Mouse (Mus musculus): Measurements from ENCODE around the gene Pclo. TPM values are rescaled to one million over a fixed set of nuclear protein-coding genes. Genes with fewer than 3 reads are reported as not detected.
"Not testable (repeated sequence)": the region's sequence is repeated elsewhere in the genome, so short reads cannot be mapped to it uniquely, and the experiment has no call there.

Gene Pclo
- polyA plus RNA-seq (2011; ENCODE audit: insufficient read length, low read depth, missing spikeins): 0.47 and 0.65 TPM in 2 replicates

- no peaks in the 10 kb centered on the region for H3K4me1 ChIP-seq (ENCODE audit: control insufficient read depth, insufficient read depth, low read length)
- H3K27ac ChIP-seq (ENCODE audit: insufficient read depth, low read length): no peak within 1 kb of the TSS
- no peak for TF ChIP-seq CTCF (IDR thresholded peaks at IDR 0.05; ENCODE audit: borderline replicate concordance, insufficient read depth, low read length)
- no peak for TF ChIP-seq POLR2A (IDR thresholded peaks at IDR 0.05; ENCODE audit: low read depth, low read length)
- peak within 1 kb of the TSS; percentile 86 for H3K4me3 ChIP-seq (ENCODE audit: insufficient read depth, low read length)
Measured at GRCm38 (mm10) chr5:14514631-14515523, at the start of gene Pclo. Gene Pclo, plus strand, starts transcription at chr5:14514918.

GRCm38 (mm10) chr5:14494431-14494830 lies 20.3 kb upstream of the Pclo start:
- not testable (repeated sequence) for H3K4me3 ChIP-seq (ENCODE audit: insufficient read depth, low read length); H3K27ac ChIP-seq (ENCODE audit: insufficient read depth, low read length); H3K4me1 ChIP-seq (ENCODE audit: control insufficient read depth, insufficient read depth, low read length)

- H3K4me3 ChIP-seq (ENCODE audit: insufficient read depth, low read length): no peak overlapping the region
- TF ChIP-seq CTCF (IDR thresholded peaks at IDR 0.05; ENCODE audit: borderline replicate concordance, insufficient read depth, low read length) (no peak), POLR2A (IDR thresholded peaks at IDR 0.05; ENCODE audit: low read depth, low read length) (no peak)
- no peak overlapping the region for H3K27ac ChIP-seq (ENCODE audit: insufficient read depth, low read length)
- no peaks in the 10 kb centered on the region for H3K4me1 ChIP-seq (ENCODE audit: control insufficient read depth, insufficient read depth, low read length)
Measured at GRCm38 (mm10) chr5:14508522-14508921, 6.2 kb upstream of the Pclo start.

GRCm38 (mm10) chr5:14509621-14510020 lies 5.1 kb upstream of the Pclo start:
- H3K27ac ChIP-seq (ENCODE audit: insufficient read depth, low read length): no peak overlapping the region
- no peak for TF ChIP-seq POLR2A (IDR thresholded peaks at IDR 0.05; ENCODE audit: low read depth, low read length)
- TF ChIP-seq CTCF (IDR thresholded peaks at IDR 0.05; ENCODE audit: borderline replicate concordance, insufficient read depth, low read length): no peak
- H3K4me1 ChIP-seq (ENCODE audit: control insufficient read depth, insufficient read depth, low read length): no peaks in the 10 kb centered on the region
- H3K4me3 ChIP-seq (ENCODE audit: insufficient read depth, low read length): no peak overlapping the region

GRCm38 (mm10) chr5:14518131-14518832 lies 3.6 kb downstream of the Pclo start:
- H3K4me3 ChIP-seq (ENCODE audit: insufficient read depth, low read length): no peak overlapping the region
- TF ChIP-seq CTCF (IDR thresholded peaks at IDR 0.05; ENCODE audit: borderline replicate concordance, insufficient read depth, low read length) (no peak), POLR2A (IDR thresholded peaks at IDR 0.05; ENCODE audit: low read depth, low read length) (no peak)
- H3K27ac ChIP-seq (ENCODE audit: insufficient read depth, low read length): no peak overlapping the region
- no peaks in the 10 kb centered on the region for H3K4me1 ChIP-seq (ENCODE audit: control insufficient read depth, insufficient read depth, low read length)

- H3K27ac ChIP-seq (ENCODE audit: insufficient read depth, low read length): no peak overlapping the region
- no peak for TF ChIP-seq CTCF (IDR thresholded peaks at IDR 0.05; ENCODE audit: borderline replicate concordance, insufficient read depth, low read length)
- no peak for TF ChIP-seq POLR2A (IDR thresholded peaks at IDR 0.05; ENCODE audit: low read depth, low read length)
- H3K4me3 ChIP-seq (ENCODE audit: insufficient read depth, low read length): no peak overlapping the region
- H3K4me1 ChIP-seq (ENCODE audit: control insufficient read depth, insufficient read depth, low read length): no peaks in the 10 kb centered on the region
Measured at GRCm38 (mm10) chr5:14522006-14522405, 7.3 kb downstream of the Pclo start.

- Histone ChIP-seq H3K4me3 (ENCODE audit: insufficient read depth, low read length) (no peak overlapping the region), H3K27ac (ENCODE audit: insufficient read depth, low read length) (no peak overlapping the region), H3K4me1 (ENCODE audit: control insufficient read depth, insufficient read depth, low read length) (no peaks in the 10 kb centered on the region)
- TF ChIP-seq CTCF (IDR thresholded peaks at IDR 0.05; ENCODE audit: borderline replicate concordance, insufficient read depth, low read length) (no peak), POLR2A (IDR thresholded peaks at IDR 0.05; ENCODE audit: low read depth, low read length) (no peak)
Measured at GRCm38 (mm10) chr5:14526038-14526437, 11.3 kb downstream of the Pclo start.

- Histone ChIP-seq H3K4me3 (ENCODE audit: insufficient read depth, low read length) (no peak overlapping the region), H3K4me1 (ENCODE audit: control insufficient read depth, insufficient read depth, low read length) (no peaks in the 10 kb centered on the region), H3K27ac (ENCODE audit: insufficient read depth, low read length) (no peak overlapping the region)
- TF ChIP-seq POLR2A (IDR thresholded peaks at IDR 0.05; ENCODE audit: low read depth, low read length): no peak
- no peak for TF ChIP-seq CTCF (IDR thresholded peaks at IDR 0.05; ENCODE audit: borderline replicate concordance, insufficient read depth, low read length)
Measured at GRCm38 (mm10) chr5:14527796-14528195, 13.1 kb downstream of the Pclo start.

- Histone ChIP-seq H3K27ac (ENCODE audit: insufficient read depth, low read length) (no peak overlapping the region), H3K4me1 (ENCODE audit: control insufficient read depth, insufficient read depth, low read length) (no peaks in the 10 kb centered on the region), H3K4me3 (ENCODE audit: insufficient read depth, low read length) (no peak overlapping the region)
- TF ChIP-seq CTCF (IDR thresholded peaks at IDR 0.05; ENCODE audit: borderline replicate concordance, insufficient read depth, low read length) (no peak), POLR2A (IDR thresholded peaks at IDR 0.05; ENCODE audit: low read depth, low read length) (no peak)
Measured at GRCm38 (mm10) chr5:14531906-14532305, 17.2 kb downstream of the Pclo start.

GRCm38 (mm10) chr5:14539346-14539745 lies 24.6 kb downstream of the Pclo start:
- Histone ChIP-seq H3K4me3 (ENCODE audit: insufficient read depth, low read length) (no peak overlapping the region), H3K27ac (ENCODE audit: insufficient read depth, low read length) (no peak overlapping the region), H3K4me1 (ENCODE audit: control insufficient read depth, insufficient read depth, low read length) (no peaks in the 10 kb centered on the region)
- TF ChIP-seq POLR2A (IDR thresholded peaks at IDR 0.05; ENCODE audit: low read depth, low read length): no peak
- TF ChIP-seq CTCF (IDR thresholded peaks at IDR 0.05; ENCODE audit: borderline replicate concordance, insufficient read depth, low read length): no peak

All from embryonic fibroblast, embryonic 13.5 days (primary cell).